Mouse (Mus musculus): ENCODE measurements around the gene Dnm2.

- TF ChIP-seq CTCF (IDR thresholded peaks at IDR 0.05; ENCODE audit: low read depth), result peak; percentile 37
- TF ChIP-seq EP300 (optimal IDR thresholded peaks at IDR 0.05), result no peak
These were observed 20.5 kb downstream of the Dnm2 start for GRCm38 (mm10) chr9:21445081-21445744.

All from stomach, postnatal 0 days (tissue).